Mouse (Mus musculus): ENCODE results near the gene Notch4. TPM values are rescaled to one million over a fixed set of nuclear protein-coding genes. Genes with fewer than 3 reads are reported as not detected.

Notch4 gene
- total RNA-seq, 2 experiments from 2014 or later, result 9.5 to 11.2 TPM

GRCm38 (mm10) chr17:34592581-34593549, 28.8 kb downstream of the Notch4 start:
- DNase-seq (ENCODE audit: extremely low spot score in 1 of 2, low spot score in 1 of 2), result no peak

GRCm38 (mm10) chr17:34593752-34594525, 29.9 kb downstream of the Notch4 start:
- DNase-seq (ENCODE audit: extremely low spot score in 1 of 2, low spot score in 1 of 2), result no peak

- DNase-seq (ENCODE audit: extremely low spot score in 1 of 2, low spot score in 1 of 2), result no peak
Measured at GRCm38 (mm10) chr17:34596098-34596497, 32.0 kb downstream of the Notch4 start.

GRCm38 (mm10) chr17:34597566-34598095, 33.6 kb downstream of the Notch4 start, which contains the start of gene Ager:
Gene Ager, plus strand, starts transcription at chr17:34597862.
- DNase-seq (ENCODE audit: extremely low spot score in 1 of 2, low spot score in 1 of 2), result no peak

DNA sequence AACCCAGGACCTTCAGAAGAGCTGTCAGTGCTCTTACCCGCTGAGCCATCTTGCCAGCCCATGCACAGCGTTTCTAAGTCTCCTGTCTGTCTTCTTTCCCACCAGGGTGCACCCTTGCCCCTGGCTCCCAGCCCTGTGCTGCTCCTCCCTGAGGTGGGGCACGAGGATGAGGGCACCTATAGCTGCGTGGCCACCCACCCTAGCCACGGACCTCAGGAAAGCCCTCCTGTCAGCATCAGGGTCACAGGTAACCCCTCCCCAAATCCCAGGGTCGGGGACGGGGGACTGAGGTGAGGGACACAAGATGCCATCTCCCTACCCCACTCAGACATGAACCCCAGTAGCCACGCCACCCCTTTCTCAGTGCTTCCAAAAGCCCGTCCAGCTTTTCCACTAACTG, 35.8 kb downstream of the Notch4 start:
- no peak for DNase-seq (ENCODE audit: extremely low spot score in 1 of 2, low spot score in 1 of 2)

GRCm38 (mm10) chr17:34601796-34602195, 37.7 kb downstream of the Notch4 start:
- DNase-seq (ENCODE audit: extremely low spot score in 1 of 2, low spot score in 1 of 2), result no peak

GRCm38 (mm10) chr17:34603375-34604060, 39.5 kb downstream of the Notch4 start, which contains the start of gene Rnf5:
Gene Rnf5, minus strand, starts transcription at chr17:34603690.
- peak; percentile 86 to 99 for DNase-seq (ENCODE audit: extremely low spot score in 1 of 2, low spot score in 1 of 2)

DNA sequence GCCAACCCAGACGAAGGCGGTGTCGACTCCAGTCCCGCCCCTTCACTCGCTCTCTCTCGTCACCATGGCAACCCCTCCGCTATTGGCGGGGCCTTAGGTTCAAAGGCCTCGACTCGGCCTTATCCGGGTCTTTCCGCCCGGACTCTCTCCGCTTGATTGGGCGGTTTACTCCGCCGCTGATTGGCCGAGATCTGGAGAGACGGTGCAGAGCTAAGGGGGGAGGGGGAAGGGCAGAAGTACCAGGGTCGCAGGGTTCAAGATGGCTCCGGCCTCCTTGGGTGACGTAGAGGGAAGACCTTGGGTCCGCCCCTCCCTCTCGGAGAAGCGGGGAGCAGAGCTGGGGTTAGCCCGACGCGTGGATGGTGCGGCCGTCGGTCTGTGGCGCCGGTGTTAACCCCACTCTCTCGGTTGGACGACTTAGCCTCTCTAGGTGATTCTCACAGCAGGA, 40.0 kb downstream of the Notch4 start, which contains the start of gene Agpat1:
Gene Agpat1 (plus strand): TSS at position 202 of the 448 bp plus-strand sequence.
- DNase-seq (ENCODE audit: extremely low spot score in 1 of 2, low spot score in 1 of 2), result peak; percentile 86 to 88

GRCm38 (mm10) chr17:34604511-34605237, 40.6 kb downstream of the Notch4 start:
- no peak for DNase-seq (ENCODE audit: extremely low spot score in 1 of 2, low spot score in 1 of 2)

DNA sequence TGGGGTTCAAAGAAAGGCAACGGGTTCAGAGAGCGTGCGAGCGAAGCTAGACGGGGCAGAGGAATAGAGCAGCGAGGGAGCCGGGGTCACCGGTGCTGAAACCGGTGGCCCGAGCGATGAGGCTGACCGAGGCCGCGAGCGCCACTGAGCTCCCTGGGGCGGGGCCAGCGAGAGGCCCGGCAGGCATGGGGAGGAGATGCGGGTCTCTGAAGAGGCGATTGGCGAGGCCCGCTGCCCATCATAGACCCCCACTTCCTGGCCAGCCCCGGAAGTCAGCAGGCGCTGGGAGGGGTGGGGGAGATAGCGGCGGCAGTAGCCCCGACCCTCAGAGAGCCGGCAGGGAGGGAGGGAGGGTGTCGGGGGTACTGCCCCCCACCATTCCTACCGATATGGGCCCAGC, 41.5 kb downstream of the Notch4 start:
- peak; percentile 93 to 97 for DNase-seq (ENCODE audit: extremely low spot score in 1 of 2, low spot score in 1 of 2)

- DNase-seq (ENCODE audit: extremely low spot score in 1 of 2, low spot score in 1 of 2), result no peak
Measured at GRCm38 (mm10) chr17:34606186-34607039, 42.3 kb downstream of the Notch4 start.

DNA sequence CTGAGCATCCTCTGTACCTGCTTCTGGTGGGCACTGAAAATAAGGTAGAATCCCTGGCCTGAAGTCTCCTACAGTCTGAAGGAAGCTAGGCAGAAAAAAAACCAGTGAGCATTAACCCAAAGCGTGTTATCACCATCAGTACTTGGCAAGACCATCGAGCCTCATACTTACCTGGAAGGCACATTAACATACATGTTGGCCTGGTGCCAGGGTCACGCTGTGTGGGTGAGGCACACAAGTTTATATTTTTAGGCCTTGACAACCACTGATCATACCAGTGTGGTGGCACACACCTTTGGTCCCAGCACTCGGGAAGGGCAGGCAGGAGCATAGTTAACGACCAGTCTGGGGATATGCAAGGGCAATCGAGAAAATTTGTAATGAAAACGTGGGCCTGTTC, 43.9 kb downstream of the Notch4 start:
- DNase-seq (ENCODE audit: extremely low spot score in 1 of 2, low spot score in 1 of 2), result no peak

DNA sequence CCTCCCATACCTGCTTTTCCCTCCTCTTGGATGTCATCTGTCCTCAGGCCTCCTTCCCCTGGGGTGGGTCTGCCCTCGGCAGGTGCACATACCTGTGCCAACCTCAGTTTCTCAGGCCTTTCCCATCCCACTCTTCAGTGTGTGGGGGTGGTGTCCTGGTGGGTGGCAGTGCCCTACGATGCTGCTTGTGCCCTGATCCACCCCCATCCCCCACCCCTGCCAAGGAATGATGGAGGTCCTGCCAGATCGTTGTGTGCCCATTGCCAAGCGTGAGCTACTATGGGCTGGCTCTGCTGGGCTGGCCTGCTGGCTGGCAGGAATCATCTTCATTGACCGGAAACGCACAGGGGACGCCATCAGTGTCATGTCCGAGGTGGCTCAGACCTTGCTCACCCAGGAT, 47.0 kb downstream of the Notch4 start:
- DNase-seq (ENCODE audit: extremely low spot score in 1 of 2, low spot score in 1 of 2), result no peak

GRCm38 (mm10) chr17:34613054-34613645, 49.1 kb downstream of the Notch4 start:
- no peak for DNase-seq (ENCODE audit: extremely low spot score in 1 of 2, low spot score in 1 of 2)

GRCm38 (mm10) chr17:34613830-34614229, 49.8 kb downstream of the Notch4 start:
- DNase-seq (ENCODE audit: extremely low spot score in 1 of 2, low spot score in 1 of 2), result no peak

DNA sequence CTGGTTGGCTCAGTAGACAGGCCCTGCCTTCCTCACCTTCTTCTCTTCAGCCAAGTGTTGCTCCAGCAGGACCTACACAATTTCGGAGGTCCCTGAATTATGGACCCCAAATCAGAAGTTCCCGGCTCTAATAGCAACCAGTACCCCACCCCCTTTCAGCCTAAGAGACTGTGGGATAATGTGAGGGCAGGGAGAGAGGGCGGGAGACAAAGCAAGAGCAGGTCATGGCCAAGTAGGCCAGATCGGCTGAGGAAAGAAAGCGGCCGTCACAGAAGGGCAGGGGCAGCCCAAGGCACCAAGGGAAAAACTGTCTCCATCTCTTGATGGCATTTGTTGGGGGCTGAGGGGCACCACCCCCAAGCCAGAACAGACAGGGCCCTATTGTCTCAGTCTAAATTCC, 51.8 kb downstream of the Notch4 start, which contains the start of gene Egfl8:
Gene Egfl8 (minus strand): TSS at position 101 of the 400 bp plus-strand sequence.
- no peak for DNase-seq (ENCODE audit: extremely low spot score in 1 of 2, low spot score in 1 of 2)

- peak in 1 of 2 experiments; percentile 77 for DNase-seq (ENCODE audit: extremely low spot score in 1 of 2, low spot score in 1 of 2)
Measured at GRCm38 (mm10) chr17:34618999-34619398, 54.9 kb downstream of the Notch4 start.

GRCm38 (mm10) chr17:34621006-34621405, 56.9 kb downstream of the Notch4 start:
- DNase-seq (ENCODE audit: extremely low spot score in 1 of 2, low spot score in 1 of 2), result no peak

Measured in layer of hippocampus, postnatal 25 days (tissue).